Mouse (Mus musculus): Measurements from ENCODE around the gene Plbd1.

Gene Plbd1

GRCm38 (mm10) chr6:136647455-136647861, 14.3 kb downstream of the Plbd1 start:
- no peak for DNase-seq

- DNase-seq: no peak
These were observed 15.5 kb downstream of the Plbd1 start for GRCm38 (mm10) chr6:136646207-136646606.

GRCm38 (mm10) chr6:136645754-136646153, 16.0 kb downstream of the Plbd1 start:
- no peak for DNase-seq

- DNase-seq: no peak
These were observed 17.6 kb downstream of the Plbd1 start for GRCm38 (mm10) chr6:136644171-136644570.

- no peak for DNase-seq
These were observed 26.7 kb downstream of the Plbd1 start for GRCm38 (mm10) chr6:136634982-136635381.

GRCm38 (mm10) chr6:136633719-136634118, 28.0 kb downstream of the Plbd1 start:
- no peak for DNase-seq

GRCm38 (mm10) chr6:136633154-136633553, 28.6 kb downstream of the Plbd1 start:
- DNase-seq: no peak

- DNase-seq: no peak
These were observed 29.7 kb downstream of the Plbd1 start for GRCm38 (mm10) chr6:136631945-136632534.

GRCm38 (mm10) chr6:136631519-136631918, 30.2 kb downstream of the Plbd1 start:
- DNase-seq: no peak

GRCm38 (mm10) chr6:136629639-136630038, 32.1 kb downstream of the Plbd1 start:
- DNase-seq: no peak

- DNase-seq: no peak
These were observed 36.3 kb downstream of the Plbd1 start for GRCm38 (mm10) chr6:136625421-136625820.

- DNase-seq: peak; percentile 88
These were observed 41.2 kb downstream of the Plbd1 start for GRCm38 (mm10) chr6:136620361-136621139.

GRCm38 (mm10) chr6:136614156-136614555, 47.6 kb downstream of the Plbd1 start:
- DNase-seq: no peak

GRCm38 (mm10) chr6:136612312-136612711, 49.4 kb downstream of the Plbd1 start:
- no peak for DNase-seq

- DNase-seq: peak; percentile 19
These were observed 50.1 kb downstream of the Plbd1 start for GRCm38 (mm10) chr6:136611351-136612215.

- no peak for DNase-seq
These were observed 59.1 kb downstream of the Plbd1 start for GRCm38 (mm10) chr6:136602601-136603000.

GRCm38 (mm10) chr6:136594541-136594940, 67.2 kb downstream of the Plbd1 start:
- no peak for DNase-seq

GRCm38 (mm10) chr6:136590739-136591138, 71.0 kb downstream of the Plbd1 start:
- no peak for DNase-seq

GRCm38 (mm10) chr6:136566002-136566401, 95.7 kb downstream of the Plbd1 start:
- no peak for DNase-seq

Data from right cerebral cortex, postnatal 14 days (tissue).